Mouse (Mus musculus) kidney, embryonic 14.5 days (tissue): ENCODE results near the gene Gm32687. TPM values are rescaled to one million over a fixed set of nuclear protein-coding genes. Genes with fewer than 3 reads are reported as not detected.
A peak's percentile ranks its signal among the peaks of the same experiment; 100 is the strongest.
"Not testable (repeated sequence)": the region's sequence is repeated elsewhere in the genome, so short reads cannot be mapped to it uniquely, and the experiment has no call there.

ENCODE experiments used
- ATAC-seq: fragments of 200-750 bp; cut with Nextera tagmentation; 2 replicates; pipeline ENCODE4 v1.8.0; 2017; ENCODE audit warnings: moderate number of reproducible peaks, mild to moderate bottlenecking, moderate TSS enrichment, moderate library complexity; ENCODE audit not compliant: low FRiP score, low TSS enrichment
- H3K27ac ChIP-seq: fragments of 300-500 bp; sonication (generic); 2 replicates; pipeline ENCODE4 v1.5.1; 2014; ENCODE audit warnings: low read depth, mild to moderate bottlenecking, low read length, moderate library complexity, mixed read lengths
- H3K27me3 ChIP-seq: fragments of 300-500 bp; sonication (generic); 2 replicates; pipeline ENCODE4 v1.6.1; 2014; ENCODE audit warnings: mild to moderate bottlenecking, low read length; ENCODE audit not compliant: control insufficient read depth, insufficient read depth
- H3K36me3 ChIP-seq: fragments of 300-500 bp; sonication (generic); 2 replicates; pipeline ENCODE4 v1.6.1; 2014; ENCODE audit warnings: low read length, mixed read lengths; ENCODE audit not compliant: control insufficient read depth, insufficient read depth
- H3K4me1 ChIP-seq: fragments of 300-500 bp; sonication (generic); 2 replicates; pipeline ENCODE4 v1.6.1; 2014; ENCODE audit warnings: low read length, mixed read lengths; ENCODE audit not compliant: control insufficient read depth, insufficient read depth
- H3K4me2 ChIP-seq: fragments of 300-500 bp; sonication (generic); replicated peaks from 2 replicates; pipeline ENCODE4 v1.6.1; 2014; ENCODE audit warnings: low read depth, mild to moderate bottlenecking, low read length
- H3K4me3 ChIP-seq: fragments of 300-500 bp; sonication (generic); 2 replicates; pipeline ENCODE4 v1.5.1; 2014; ENCODE audit warnings: mild to moderate bottlenecking, low read length
- H3K9ac ChIP-seq: fragments of 300-500 bp; sonication (generic); 2 replicates; pipeline ENCODE4 v1.6.1; 2014; ENCODE audit warnings: low read depth, mild to moderate bottlenecking, low read length, moderate library complexity
- H3K9me3 ChIP-seq: fragments of 300-500 bp; sonication (generic); 2 replicates; pipeline ENCODE4 v1.6.1; 2016; ENCODE audit warnings: low read length; ENCODE audit not compliant: control insufficient read depth
- WGBS: fragments of 180-500 bp; shearing (Covaris S2); extraction: QIAGEN DNeasy Blood & Tissue Kit; methylation state at CpG from one replicate; pipeline ENCODE4 v1.1.7; 2014; 5-methylcytosine and 5-hydroxymethylcytosine counted together
- polyA plus RNA-seq: library from polyadenylated mRNA; unstranded; fragments of >200 nt; fragmentation: Nextera tagmentation; extraction: Ambion mirVana; gene quantifications from 2 replicates; pipeline ENCODE4 v1.2.1, GENCODE M21; 2014

The Gm32687 gene
- polyA plus RNA-seq: 12.2 and 13.0 TPM in 2 replicates

GRCm38 (mm10) chr10:81863409-81864407, at the start of gene Gm32687:
Gm32687 (plus strand) TSS chr10:81863934.
- ATAC-seq: peak; percentile 100
- 41% methylated on average over 3 of the region's 49 CpGs for WGBS
- H3K27ac ChIP-seq, H3K27me3 ChIP-seq, H3K9ac ChIP-seq, H3K4me3 ChIP-seq, H3K4me2 ChIP-seq, H3K36me3 ChIP-seq, H3K4me1 ChIP-seq, H3K9me3 ChIP-seq: not testable (repeated sequence)

- ATAC-seq, H3K4me3 ChIP-seq, H3K27me3 ChIP-seq, H3K36me3 ChIP-seq, H3K9ac ChIP-seq, H3K27ac ChIP-seq, H3K4me2 ChIP-seq, H3K4me1 ChIP-seq, H3K9me3 ChIP-seq: not testable (repeated sequence)
- WGBS: no CpG with 5 or more reads among the region's 18 CpGs
Measured at GRCm38 (mm10) chr10:81846219-81846618, 17.5 kb upstream of the Gm32687 start.

- not testable (repeated sequence) for H3K4me2 ChIP-seq, H3K4me1 ChIP-seq, H3K27me3 ChIP-seq, H3K27ac ChIP-seq, H3K4me3 ChIP-seq, H3K36me3 ChIP-seq, H3K9me3 ChIP-seq, H3K9ac ChIP-seq
- no CpG with 5 or more reads among the region's 43 CpGs for WGBS
- peak; percentile 98 for ATAC-seq
Measured at GRCm38 (mm10) chr10:81929842-81930743, 66.4 kb downstream of the Gm32687 start, which contains the start of gene Zfp781. Zfp781 (minus strand) TSS chr10:81930480.

Other genes starting within 250 kb of the Gm32687 start
- gene Sirt6, start 236.1 kb upstream of the Gm32687 start, polyA plus RNA-seq: 39.9 and 40.7 TPM in 2 replicates
- 11.3 and 18.5 TPM in 2 replicates for gene Ankrd24, start 235.4 kb upstream of the Gm32687 start, polyA plus RNA-seq
- 5.3 and 6.4 TPM in 2 replicates for gene Gm10778, start 214.9 kb upstream of the Gm32687 start, polyA plus RNA-seq
- gene Zfp433, start 159.1 kb upstream of the Gm32687 start, polyA plus RNA-seq: 18.9 and 19.8 TPM in 2 replicates
- gene Gm3055, start 92.8 kb upstream of the Gm32687 start, polyA plus RNA-seq: 13.6 TPM in 2 replicates
- 3.3 and 4.7 TPM in 2 replicates for gene Gm4767, start 51.7 kb upstream of the Gm32687 start, polyA plus RNA-seq
- gene Zfp781, start 66.5 kb downstream of the Gm32687 start, polyA plus RNA-seq: 6.2 and 8.0 TPM in 2 replicates
- 16.9 and 17.4 TPM in 2 replicates for gene Zfp873, start 184.2 kb downstream of the Gm32687 start, polyA plus RNA-seq
- 8.4 and 8.6 TPM in 2 replicates for gene BC024063, start 219.4 kb downstream of the Gm32687 start, polyA plus RNA-seq